Mouse (Mus musculus) spleen, embryonic (tissue): ENCODE results near the gene F13a1.

Experiments used
- CTCF ChIA-PET: fragments of 350-600 bp; sonication (Branson Sonifier 250); formaldehyde crosslinking; loops from one replicate; lab custom pipeline; 2022; lab: Charles Lee

Gene F13a1

DNA sequence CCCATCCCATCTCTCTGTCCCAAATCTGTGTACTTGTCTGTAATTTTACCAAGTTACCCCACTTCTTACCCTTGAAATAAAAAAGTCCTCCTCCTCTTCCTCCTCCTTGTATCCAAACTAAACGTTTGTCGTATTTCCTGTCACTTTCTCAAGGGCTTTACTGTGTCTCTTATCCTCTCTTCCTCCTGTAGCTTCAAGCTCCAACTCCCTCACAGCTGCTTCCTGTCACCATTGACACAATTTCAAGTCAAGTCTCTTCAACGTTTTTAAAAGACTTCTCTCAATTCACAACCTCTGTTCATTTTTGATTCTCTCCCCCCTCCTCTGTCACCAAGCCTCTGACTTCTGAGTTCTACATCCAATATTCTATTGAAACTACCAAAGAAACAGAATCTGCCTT lies at the start of gene F13a1:
Gene F13a1, minus strand, starts transcription at position 119 of the 400 bp plus-strand sequence.
- CTCF ChIA-PET, result no interaction called here

- CTCF ChIA-PET, result no interaction called here
These were observed 41.6 kb upstream of the F13a1 start for GRCm38 (mm10) chr13:37091620-37092019.

- CTCF ChIA-PET, result no interaction called here
These were observed 39.1 kb upstream of the F13a1 start for GRCm38 (mm10) chr13:37089104-37089503.

GRCm38 (mm10) chr13:37081506-37082241 lies 31.6 kb upstream of the F13a1 start:
- CTCF ChIA-PET, result no interaction called here

DNA sequence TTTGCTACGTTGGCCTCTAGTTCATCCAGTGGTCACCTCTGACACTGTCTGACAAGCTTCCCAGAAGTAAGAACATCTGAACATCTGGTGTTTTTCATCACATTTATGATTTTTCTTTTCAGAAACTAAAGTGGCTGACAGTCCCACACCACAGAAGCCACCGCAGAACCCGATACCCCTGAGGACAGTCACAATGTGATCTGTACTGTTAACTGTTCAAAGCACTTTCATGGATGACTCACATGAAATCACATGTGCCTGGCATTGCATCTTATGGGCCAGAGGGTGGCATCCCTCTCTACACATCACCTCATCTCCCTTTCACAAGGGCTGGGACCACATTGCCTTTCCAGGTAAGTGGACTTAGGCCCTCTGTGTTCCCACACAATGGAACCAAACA lies 21.3 kb upstream of the F13a1 start:
- CTCF ChIA-PET, result interaction anchor here (0.5 kb wide), 1 partner anchor 16 kb away, joined by 3 read pairs; no protein-coding TSS in a partner anchor

DNA sequence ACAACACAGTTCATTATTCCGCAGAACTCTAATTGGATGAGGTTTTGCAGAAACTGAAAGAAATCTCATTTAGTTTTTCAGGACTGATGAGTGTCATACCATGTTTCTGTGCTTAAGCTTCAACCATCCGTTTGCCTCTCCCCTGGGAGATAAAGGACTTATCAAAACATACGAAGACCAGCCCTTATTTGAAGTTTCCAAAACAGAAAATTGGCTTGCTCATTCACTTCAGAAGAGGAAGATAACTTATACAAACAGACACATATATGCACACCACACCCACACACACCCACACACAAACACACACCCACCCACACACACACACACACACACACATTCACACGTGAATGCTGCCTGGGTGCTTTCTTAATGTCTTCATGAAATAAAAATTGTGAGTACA lies 20.8 kb upstream of the F13a1 start:
- CTCF ChIA-PET, result no interaction called here

- CTCF ChIA-PET, result no interaction called here
These were observed 10.8 kb upstream of the F13a1 start for GRCm38 (mm10) chr13:37060810-37061209.

GRCm38 (mm10) chr13:37056662-37057061 lies 6.6 kb upstream of the F13a1 start:
- CTCF ChIA-PET, result no interaction called here

GRCm38 (mm10) chr13:37049631-37050030 lies 413 bp downstream of the F13a1 start:
- CTCF ChIA-PET, result no interaction called here

GRCm38 (mm10) chr13:37049018-37049417 lies 1.0 kb downstream of the F13a1 start:
- CTCF ChIA-PET, result no interaction called here

DNA sequence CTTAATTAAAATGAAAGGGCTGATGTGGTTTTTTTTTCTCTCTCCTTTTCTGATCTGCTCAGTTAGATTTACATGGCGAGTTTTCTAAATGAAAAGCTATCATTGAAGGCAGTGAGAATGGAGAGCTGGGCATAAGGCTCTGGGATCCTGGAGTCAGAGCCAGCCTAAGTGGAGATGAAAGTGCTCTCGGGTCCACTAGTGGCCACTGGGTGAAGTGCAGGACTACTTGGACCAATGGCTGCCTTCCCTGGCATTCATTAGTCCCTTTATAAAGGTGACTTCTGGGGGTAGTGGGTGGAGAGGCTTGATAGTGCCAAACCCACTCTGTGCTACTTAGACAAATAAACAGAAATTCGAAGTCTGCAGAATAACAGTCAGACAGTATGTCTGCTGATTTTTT lies 5.0 kb downstream of the F13a1 start:
- CTCF ChIA-PET, result no interaction called here

DNA sequence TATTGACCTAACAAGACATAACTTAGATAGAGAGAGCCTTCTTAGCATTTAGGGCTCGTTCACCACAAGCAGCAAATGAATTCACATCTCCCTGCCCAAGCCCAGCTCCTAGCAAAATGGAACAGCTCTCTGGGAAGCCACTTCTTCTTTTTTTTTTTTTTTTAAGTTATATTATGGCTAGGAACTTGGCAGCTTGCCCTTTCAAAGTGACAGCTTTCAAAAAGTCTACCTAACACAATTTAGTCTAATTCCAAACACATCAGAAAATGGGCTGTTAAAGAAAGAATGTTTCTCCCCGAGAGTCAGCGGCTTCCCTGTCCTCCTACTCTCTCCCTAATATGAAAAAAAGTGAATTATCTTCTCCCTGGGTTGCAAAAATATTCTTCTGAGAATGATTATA lies 15.3 kb downstream of the F13a1 start:
- CTCF ChIA-PET, result no interaction called here

DNA sequence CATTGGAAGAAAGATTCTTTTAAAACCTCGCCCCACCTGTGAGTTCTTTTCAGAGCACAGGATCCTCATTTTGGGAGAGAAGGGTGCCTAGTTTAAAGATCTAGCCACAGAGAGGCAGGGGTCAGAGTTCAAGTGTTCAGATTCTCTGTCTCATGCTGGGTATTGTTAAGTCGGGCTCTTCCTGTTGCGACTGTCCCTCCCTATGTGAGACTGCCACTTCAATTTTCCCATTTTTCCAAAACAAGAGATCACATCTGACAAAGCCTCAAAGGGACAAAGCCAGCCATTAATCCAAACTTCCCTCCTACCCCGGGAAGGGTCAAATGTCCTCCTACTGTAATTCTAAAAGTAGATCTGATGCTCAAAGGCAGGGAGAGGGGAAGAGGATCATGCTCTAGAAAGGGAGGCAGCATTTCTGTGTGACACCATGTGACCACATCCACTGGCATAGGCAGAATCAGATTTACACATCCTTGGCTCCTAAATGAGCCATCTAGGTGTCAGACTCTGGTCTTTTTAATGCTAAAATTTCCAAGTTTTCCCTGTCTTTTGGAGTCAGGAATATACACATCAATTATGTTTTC lies 24.0 kb downstream of the F13a1 start:
- CTCF ChIA-PET, result no interaction called here

GRCm38 (mm10) chr13:37021575-37021974 lies 28.5 kb downstream of the F13a1 start:
- CTCF ChIA-PET, result interaction anchor here (0.6 kb wide), 1 partner anchor 109 kb away, joined by 6 read pairs; no protein-coding TSS in a partner anchor

DNA sequence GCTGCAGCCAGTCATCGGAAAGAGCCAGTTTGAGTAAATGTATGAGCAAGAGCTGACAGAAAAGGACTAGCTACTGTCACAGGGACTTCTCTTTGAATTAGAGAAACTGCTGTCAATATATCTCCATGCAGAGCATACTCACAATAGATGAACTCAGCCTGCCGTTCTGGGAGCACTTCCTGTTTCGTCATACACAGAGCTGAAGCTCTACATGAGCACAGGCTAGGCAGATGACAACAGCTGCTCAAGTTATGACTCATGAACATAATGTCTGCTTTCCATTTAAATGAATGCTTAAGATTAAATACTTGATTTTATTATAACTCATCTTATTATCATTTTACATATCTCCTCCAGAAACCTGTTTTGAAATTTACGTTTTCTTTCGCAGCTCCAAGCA lies 39.3 kb downstream of the F13a1 start:
- CTCF ChIA-PET, result interaction anchor here (0.6 kb wide), 1 partner anchor 9 kb away, joined by 3 read pairs; no protein-coding TSS in a partner anchor

DNA sequence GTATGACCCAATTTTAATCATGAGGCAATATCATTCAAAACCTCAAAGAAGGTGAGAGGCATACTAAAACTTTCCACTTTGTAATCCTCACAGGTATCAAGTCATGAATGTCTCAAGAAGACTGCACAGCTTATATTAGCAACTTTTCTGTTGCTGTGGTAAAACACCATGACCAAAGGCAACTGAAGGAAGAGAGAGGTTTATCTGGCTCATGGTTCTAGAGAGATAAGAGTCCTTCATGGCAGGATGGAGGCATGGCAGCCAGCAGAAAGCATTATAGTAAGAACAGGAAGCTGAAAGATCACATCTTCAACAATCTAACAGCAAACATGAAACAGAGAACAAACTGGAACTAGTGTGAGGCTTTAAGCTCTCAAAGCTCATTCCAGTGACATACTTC lies 43.8 kb downstream of the F13a1 start:
- CTCF ChIA-PET, result no interaction called here

DNA sequence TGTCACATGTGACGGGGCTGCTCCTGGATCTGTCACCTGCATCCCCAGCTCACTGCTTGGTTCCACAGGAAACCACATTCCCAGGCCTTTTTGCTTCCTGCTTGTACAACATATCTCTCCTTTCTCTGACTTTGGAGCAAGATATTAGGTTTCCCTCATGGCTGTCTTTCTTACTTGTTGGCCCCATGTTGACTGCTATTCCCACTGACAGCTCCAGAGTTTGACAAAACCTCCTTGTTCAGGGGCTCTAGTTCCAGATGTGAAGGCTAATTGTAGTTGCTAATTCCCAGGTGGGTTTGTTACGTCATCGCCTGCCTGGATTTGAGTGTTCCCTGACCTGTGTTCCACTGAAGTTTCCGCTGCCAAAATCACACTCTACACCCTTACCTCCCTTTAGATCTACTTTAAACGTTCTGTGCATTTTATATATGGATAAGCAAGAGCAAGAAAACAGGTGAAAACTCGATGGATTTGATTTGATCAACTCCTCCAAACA lies 50.8 kb downstream of the F13a1 start:
- CTCF ChIA-PET, result no interaction called here

DNA sequence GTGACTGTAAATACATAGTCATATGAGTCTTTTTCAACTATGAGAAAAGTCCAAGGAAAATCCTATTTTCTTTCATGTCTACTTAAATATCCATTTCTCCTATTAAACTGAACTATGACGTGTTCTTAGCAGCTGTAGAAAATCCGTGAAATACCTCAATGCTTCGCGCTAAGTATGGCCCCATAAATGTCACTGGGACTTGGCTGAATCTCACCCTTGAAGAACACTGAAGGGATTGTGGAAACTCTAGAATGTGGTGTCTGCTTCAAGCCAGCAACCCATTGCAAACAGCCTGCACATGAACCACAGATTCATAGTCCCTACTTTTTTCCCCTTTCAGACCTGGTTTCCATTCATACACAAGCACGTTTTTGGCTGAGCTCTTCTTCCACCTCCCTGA lies 56.5 kb downstream of the F13a1 start:
- CTCF ChIA-PET, result no interaction called here

GRCm38 (mm10) chr13:36988392-36988791 lies 61.7 kb downstream of the F13a1 start:
- CTCF ChIA-PET, result no interaction called here

DNA sequence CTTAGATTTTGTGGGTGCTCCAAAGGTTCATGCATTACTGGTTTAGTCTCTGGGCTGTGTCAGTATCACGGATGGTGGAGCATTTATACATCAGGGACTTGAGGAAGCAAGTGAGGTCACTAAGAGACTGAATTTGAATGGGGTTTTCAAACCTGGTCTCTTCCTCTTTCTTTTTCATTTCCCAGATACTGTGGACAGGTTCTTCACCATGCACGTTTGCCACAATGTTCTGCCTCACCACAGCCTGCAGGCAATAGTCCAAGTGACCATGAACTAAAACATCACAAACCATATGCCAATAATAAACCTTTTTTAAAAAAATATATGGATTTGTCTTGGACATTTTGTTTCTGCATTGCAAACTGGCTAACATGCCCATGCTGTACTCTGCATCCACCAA lies 77.0 kb downstream of the F13a1 start:
- CTCF ChIA-PET, result no interaction called here

- CTCF ChIA-PET, result no interaction called here
These were observed 77.8 kb downstream of the F13a1 start for GRCm38 (mm10) chr13:36972226-36972625.

GRCm38 (mm10) chr13:36962926-36963325 lies 87.1 kb downstream of the F13a1 start:
- CTCF ChIA-PET, result no interaction called here

DNA sequence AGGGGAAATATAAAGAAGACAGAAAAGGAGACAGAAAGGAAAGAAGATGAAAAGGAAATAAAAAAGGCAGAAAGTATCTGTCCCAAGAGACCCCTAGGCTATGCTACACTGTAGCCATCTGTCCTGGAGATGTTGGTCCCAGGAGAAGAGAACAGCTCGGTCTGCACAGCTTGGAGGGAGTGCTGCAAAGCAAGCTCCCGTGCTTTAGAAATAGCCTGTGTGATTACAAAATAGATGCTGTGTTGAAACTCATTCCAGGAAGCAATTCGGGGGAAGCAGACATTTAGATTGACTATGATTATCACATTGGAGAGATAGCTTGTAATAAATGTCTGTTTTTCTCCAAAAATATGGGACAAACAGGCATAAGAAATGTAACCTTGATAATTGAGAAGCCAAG lies 91.0 kb downstream of the F13a1 start:
- CTCF ChIA-PET, result no interaction called here
